Mouse (Mus musculus) embryonic facial prominence, embryonic 14.5 days (tissue): Measurements from ENCODE around the gene Gpr150. TPM values are rescaled to one million over a fixed set of nuclear protein-coding genes. Genes with fewer than 3 reads are reported as not detected.

Source experiments
- ATAC-seq: fragments of 200-750 bp; cut with Nextera tagmentation; 2 replicates; pipeline ENCODE4 v1.8.0; 2017; ENCODE audit warnings: low read depth, moderate number of reproducible peaks, moderate TSS enrichment
- DNase-seq: peaks from one replicate; pipeline ENCODE4 v3.0.0-alpha.2; 2015; ENCODE audit warnings: low spot score
- H3K27ac ChIP-seq: fragments of 300-500 bp; sonication (generic); replicated peaks from 2 replicates; pipeline ENCODE4 v1.5.1; 2014; ENCODE audit warnings: low read depth, mild to moderate bottlenecking, low read length, moderate library complexity
- H3K27me3 ChIP-seq: fragments of 300-500 bp; sonication (generic); replicated peaks from 2 replicates; pipeline ENCODE4 v1.6.1; 2014; ENCODE audit warnings: low read length; ENCODE audit not compliant: control insufficient read depth, insufficient read depth
- H3K36me3 ChIP-seq: fragments of 300-500 bp; sonication (generic); 2 replicates; pipeline ENCODE4 v1.6.1; 2014; ENCODE audit warnings: low read length, mixed read lengths; ENCODE audit not compliant: control insufficient read depth, insufficient read depth
- H3K4me1 ChIP-seq: fragments of 300-500 bp; sonication (generic); 2 replicates; pipeline ENCODE4 v1.6.1; 2014; ENCODE audit warnings: antibody characterized with exemption, low read length; ENCODE audit not compliant: control insufficient read depth, insufficient read depth
- H3K4me2 ChIP-seq: fragments of 300-500 bp; sonication (generic); 2 replicates; pipeline ENCODE4 v1.6.1; 2014; ENCODE audit warnings: low read depth, mild to moderate bottlenecking, low read length, moderate library complexity, mixed read lengths
- H3K4me3 ChIP-seq: fragments of 300-500 bp; sonication (generic); 2 replicates; pipeline ENCODE4 v1.5.1; 2014; ENCODE audit warnings: low read depth, mild to moderate bottlenecking, low read length
- H3K9ac ChIP-seq: fragments of 300-500 bp; sonication (generic); 2 replicates; pipeline ENCODE4 v1.6.1; 2014; ENCODE audit warnings: low read depth, mild to moderate bottlenecking, low read length, moderate library complexity, mixed read lengths
- H3K9me3 ChIP-seq: fragments of 300-500 bp; sonication (generic); 2 replicates; pipeline ENCODE4 v1.6.1; 2016; ENCODE audit warnings: low read length; ENCODE audit not compliant: control insufficient read depth
- WGBS: fragments of 180-500 bp; shearing (Covaris S2); extraction: QIAGEN DNeasy Blood & Tissue Kit; methylation state at CpG from one replicate; pipeline ENCODE4 v1.1.7; 2014; 5-methylcytosine and 5-hydroxymethylcytosine counted together
- polyA plus RNA-seq: library from polyadenylated mRNA; unstranded; fragments of >200 nt; fragmentation: Nextera tagmentation; extraction: Ambion mirVana; gene quantifications from 2 replicates; pipeline ENCODE4 v1.2.1, GENCODE M21; 2014

Gene Gpr150
- polyA plus RNA-seq, 1 experiment from 2014 or later: 0.31 TPM

DNA sequence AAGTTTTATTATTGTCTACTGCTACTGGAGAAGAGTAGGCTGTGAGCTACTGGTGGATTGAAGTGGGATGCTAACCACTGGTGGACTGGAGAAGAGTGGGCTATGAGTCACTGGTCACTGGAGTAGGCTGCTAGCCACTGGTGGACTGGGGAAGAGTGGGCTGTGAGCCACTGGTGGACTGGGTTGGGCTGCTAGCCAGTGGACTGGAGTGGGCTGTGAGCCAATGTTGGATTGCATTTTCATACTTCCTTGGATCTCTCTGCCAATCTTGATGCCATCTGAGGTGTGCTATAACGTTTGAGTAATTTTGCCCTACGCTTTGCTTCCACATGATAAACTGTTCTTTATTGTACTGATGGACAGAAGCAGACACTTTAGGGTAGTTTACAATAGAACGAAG lies 5.3 kb upstream of the Gpr150 start:
- Histone ChIP-seq H3K27me3 (peaks cover 10% of the 10 kb centered on the region), H3K9me3 (no peaks in the 10 kb centered on the region), H3K4me1 (no peaks in the 10 kb centered on the region), H3K4me2 (no peak overlapping the region), H3K9ac (no peak overlapping the region), H3K4me3 (no peak overlapping the region), H3K36me3 (peaks cover 9% of the 10 kb centered on the region; the same call in 1 of the 2 replicates), H3K27ac (no peak overlapping the region)
- ATAC-seq (no peak), DNase-seq (no peak)
- 89% methylated on average over 3 of the region's 3 CpGs for WGBS

DNA sequence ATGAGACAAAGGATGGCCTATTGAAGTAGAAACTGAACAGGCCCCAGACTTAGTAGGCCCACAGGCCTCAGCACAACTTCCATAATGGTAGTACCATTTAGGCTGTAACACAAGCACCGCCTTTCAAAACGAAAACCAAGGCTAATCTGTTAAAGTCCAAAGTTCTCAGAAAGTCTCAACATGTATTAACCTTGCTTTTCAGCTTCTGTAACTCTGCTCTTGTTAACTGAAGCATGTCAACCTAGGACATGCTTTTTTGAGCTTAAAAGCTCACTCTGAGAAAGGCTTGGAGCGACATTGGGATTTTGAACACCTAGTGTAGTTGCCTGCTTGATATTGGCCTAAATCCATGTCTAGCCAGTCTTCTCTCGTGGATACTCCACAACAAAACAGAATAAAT lies 2.8 kb upstream of the Gpr150 start:
- no peak overlapping the region for H3K9ac ChIP-seq
- peaks cover 11% of the 10 kb centered on the region; the same call in 1 of the 2 replicates for H3K4me1 ChIP-seq
- DNase-seq (no peak), ATAC-seq (no peak)
- H3K36me3 ChIP-seq: peaks cover 5% of the 10 kb centered on the region; the same call in 1 of the 2 replicates
- no peaks in the 10 kb centered on the region for H3K9me3 ChIP-seq
- H3K27ac ChIP-seq: no peak overlapping the region
- no peak overlapping the region for H3K4me3 ChIP-seq
- H3K4me2 ChIP-seq: no peak overlapping the region
- H3K27me3 ChIP-seq: peaks cover 36% of the 10 kb centered on the region
- WGBS: 88% methylated on average over 4 of the region's 4 CpGs

DNA sequence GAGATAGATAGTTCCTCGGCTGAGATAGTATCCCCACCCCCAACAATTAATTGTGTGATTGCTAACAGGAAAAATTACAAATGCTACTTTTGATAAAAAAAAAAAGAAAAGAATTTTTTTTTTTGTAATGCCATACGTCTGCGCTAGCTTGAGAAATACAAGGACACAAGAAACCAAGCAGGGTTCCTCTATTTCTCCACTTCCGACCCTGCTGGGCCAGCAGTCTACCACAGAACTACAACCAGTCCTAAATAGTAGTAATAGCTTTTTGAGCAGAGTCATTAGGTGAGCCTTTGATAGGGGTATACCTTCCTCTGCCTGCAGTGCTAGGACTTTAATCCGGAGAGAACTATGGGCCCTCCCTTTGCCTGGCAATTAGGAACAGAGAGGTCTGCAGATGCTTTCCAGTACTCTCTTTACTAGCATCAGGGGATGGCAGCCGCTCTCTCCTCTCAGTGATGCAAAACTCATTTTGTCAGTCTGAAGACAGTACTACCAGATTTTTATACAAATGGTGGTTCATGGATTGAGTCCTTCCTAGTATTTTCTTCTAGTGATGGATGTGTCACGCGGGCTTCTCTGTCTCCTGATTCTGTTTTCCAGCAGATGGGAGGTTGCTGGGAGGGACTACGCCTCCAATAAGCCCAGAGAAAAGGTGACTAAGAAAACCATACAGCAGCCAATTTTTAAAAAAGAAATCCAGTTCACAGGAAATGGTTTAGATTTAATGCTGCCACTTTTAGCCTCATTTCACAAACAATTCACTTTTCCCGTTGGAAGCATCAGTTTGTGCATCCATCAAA lies 672 bp upstream of the Gpr150 start:
- H3K4me3 ChIP-seq: no peak overlapping the region
- peaks cover 50% of the 10 kb centered on the region for H3K27me3 ChIP-seq

DNA sequence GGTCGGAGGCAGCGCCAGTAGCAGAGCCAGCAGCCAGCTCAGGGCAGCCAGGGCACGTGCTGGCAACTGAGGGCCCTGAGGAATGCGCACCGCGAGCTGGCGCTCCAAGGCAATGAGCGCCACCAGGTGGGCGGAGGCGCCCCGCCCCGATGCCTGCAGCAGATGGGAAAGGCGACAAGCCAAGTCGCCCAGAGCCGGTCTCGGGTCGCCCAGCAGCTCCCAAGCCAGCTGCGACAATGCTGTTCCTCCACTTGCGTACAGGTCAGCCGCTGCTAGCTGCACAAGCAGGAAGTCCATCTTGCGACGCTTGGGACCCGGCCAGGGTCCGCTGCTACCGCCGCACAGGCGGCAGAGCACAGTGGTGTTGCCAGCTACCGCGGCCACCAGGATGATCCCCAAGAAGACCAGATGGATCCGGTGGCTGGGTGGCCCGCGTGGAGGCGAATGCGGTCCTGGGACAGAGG lies 503 bp downstream of the Gpr150 start:
- peak overlapping the region; percentile 90 for H3K4me2 ChIP-seq
- no peak overlapping the region for H3K27ac ChIP-seq
- H3K36me3 ChIP-seq: no peaks in the 10 kb centered on the region
- ATAC-seq (peak; percentile 93), DNase-seq (peak; percentile 77)
- peaks cover 11% of the 10 kb centered on the region; the same call in 1 of the 2 replicates for H3K4me1 ChIP-seq
- H3K9me3 ChIP-seq: no peaks in the 10 kb centered on the region
- WGBS: 2% methylated on average over 22 of the region's 34 CpGs
- peak overlapping the region; percentile 48 for H3K4me3 ChIP-seq
- peak overlapping the region; percentile 53; the same call in 1 of the 2 replicates for H3K9ac ChIP-seq
- H3K27me3 ChIP-seq: peaks cover 50% of the 10 kb centered on the region

More for the DNA sequence above, 672 bp upstream of the Gpr150 start:
- Histone ChIP-seq H3K9me3 (no peaks in the 10 kb centered on the region), H3K4me2 (no peak overlapping the region), H3K4me1 (peaks cover 11% of the 10 kb centered on the region; the same call in 1 of the 2 replicates), H3K27ac (no peak overlapping the region), H3K9ac (no peak overlapping the region), H3K36me3 (peaks cover 5% of the 10 kb centered on the region; the same call in 1 of the 2 replicates)
- no peak for DNase-seq
- no peak for ATAC-seq
- WGBS: 61% methylated on average over 10 of the region's 10 CpGs

DNA sequence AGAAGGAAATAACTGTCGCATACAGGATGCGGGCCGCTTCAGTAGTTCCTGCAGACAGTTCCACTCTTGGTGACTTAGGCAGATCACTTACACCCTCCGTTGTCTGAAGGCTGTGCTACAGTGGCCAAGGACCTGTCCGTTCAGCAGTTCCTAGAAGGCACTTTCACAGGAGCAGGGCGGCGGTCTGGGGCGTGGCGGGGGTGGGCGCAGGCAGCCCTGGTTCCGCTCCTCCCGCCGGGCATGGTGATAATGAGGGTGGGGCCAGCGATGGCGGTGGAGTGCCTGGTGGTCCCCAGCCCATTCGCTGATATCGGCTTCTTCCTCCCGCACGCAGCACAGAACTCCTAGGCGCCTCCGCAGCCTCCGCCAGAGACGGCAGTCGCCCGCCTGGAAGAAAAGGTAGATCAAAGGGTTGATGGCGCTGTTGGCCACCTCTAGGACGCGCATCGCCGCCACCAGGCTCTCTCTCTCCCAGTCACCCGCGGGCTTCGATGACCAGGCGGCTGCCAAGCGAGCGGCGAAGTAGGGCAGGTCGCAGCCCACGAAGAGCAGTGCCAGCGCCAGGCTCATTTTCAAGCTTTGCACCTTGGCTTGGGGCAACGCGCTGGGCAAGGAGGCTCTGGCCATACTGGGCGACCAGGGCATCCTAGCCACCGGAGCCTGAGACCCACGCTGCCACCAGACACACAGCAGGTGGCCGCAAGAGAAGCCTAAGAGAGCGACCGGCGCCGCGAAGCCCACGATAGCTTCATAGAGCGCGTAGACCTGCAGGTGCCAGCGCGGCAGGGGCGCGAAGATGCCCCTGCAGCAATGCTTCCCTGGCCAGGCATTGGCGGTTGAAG lies 1.2 kb downstream of the Gpr150 start:
- DNase-seq (peak; percentile 17), ATAC-seq (peak; percentile 39)
- H3K27me3 ChIP-seq: peaks cover 50% of the 10 kb centered on the region
- H3K4me1 ChIP-seq: peaks cover 11% of the 10 kb centered on the region; the same call in 1 of the 2 replicates
- peak overlapping the region; percentile 53; the same call in 1 of the 2 replicates for H3K9ac ChIP-seq
- H3K4me3 ChIP-seq: peak overlapping the region; percentile 48
- no peak overlapping the region for H3K27ac ChIP-seq
- no peaks in the 10 kb centered on the region for H3K9me3 ChIP-seq
- WGBS: 1% methylated on average over 41 of the region's 59 CpGs
- no peaks in the 10 kb centered on the region for H3K36me3 ChIP-seq
- H3K4me2 ChIP-seq: peak overlapping the region; percentile 90

DNA sequence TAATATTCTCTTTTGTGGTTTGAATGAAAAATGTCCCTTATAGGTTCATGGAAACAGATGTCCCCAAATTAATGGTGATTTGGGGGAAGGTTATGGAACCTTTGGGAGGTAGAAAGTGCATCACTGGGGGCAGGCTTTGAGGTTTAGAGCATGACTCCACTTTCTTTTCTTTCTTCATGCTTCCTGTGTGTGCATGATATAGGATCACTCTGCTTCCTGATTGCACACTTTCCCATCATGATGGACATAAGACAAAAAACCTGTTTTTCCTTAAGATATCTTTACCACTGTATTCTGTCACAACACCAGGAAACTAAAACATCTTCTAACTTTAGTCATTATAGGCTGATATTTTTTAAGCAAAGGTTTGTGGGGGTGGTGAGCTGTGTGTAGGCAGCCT lies 11.8 kb downstream of the Gpr150 start:
- Histone ChIP-seq H3K27me3 (no peaks in the 10 kb centered on the region), H3K9ac (no peak overlapping the region), H3K36me3 (no peaks in the 10 kb centered on the region), H3K4me1 (no peaks in the 10 kb centered on the region), H3K9me3 (peaks cover 4% of the 10 kb centered on the region; the same call in 1 of the 2 replicates), H3K4me3 (no peak overlapping the region), H3K4me2 (no peak overlapping the region), H3K27ac (no peak overlapping the region)
- ATAC-seq (no peak), DNase-seq (no peak)

DNA sequence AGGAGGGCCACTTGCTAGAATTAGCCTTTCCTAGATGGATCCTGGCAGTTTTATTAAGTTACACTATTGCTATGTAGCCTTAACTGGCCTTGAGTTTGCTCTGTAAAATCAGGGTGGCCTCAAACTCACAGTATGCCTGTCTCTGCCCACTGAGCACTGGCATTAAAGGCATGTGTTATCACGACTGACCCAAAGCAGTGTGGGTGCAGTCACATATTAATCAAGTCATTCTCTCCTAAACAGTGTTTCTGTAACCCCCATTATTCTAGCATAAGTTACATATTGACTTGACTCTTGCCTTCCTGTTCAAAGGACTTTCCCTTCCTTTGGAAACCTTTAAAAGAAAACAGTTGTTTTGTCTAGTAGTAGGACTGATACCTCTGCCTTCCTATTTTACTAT lies 14.3 kb downstream of the Gpr150 start:
- 50% methylated on average over 1 of the region's 1 CpGs for WGBS
- Histone ChIP-seq H3K27ac (no peak overlapping the region), H3K4me1 (no peaks in the 10 kb centered on the region), H3K4me3 (no peak overlapping the region), H3K27me3 (no peaks in the 10 kb centered on the region), H3K9me3 (peaks cover 5% of the 10 kb centered on the region; the same call in 1 of the 2 replicates), H3K4me2 (no peak overlapping the region), H3K36me3 (no peaks in the 10 kb centered on the region), H3K9ac (no peak overlapping the region)
- ATAC-seq (no peak), DNase-seq (no peak)

DNA sequence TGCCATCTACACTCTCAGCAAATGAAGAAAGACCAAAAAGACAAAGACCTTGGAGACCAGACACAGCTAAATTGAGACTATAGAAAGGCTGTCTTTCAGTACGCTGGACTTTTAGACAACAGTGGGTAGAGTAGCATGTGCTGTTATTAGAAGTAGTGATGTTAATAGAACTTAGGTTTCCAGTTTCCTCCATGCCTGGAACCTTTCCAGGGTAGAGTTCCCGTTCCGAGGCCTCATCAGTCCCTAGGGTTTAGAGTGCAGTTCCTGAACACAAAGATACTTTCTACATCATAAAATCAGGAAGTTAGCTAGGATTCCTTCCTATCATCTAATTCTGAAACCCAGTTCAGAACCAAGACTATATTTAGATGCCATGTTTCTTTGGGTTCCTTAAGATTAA lies 32.2 kb downstream of the Gpr150 start:
- H3K4me2 ChIP-seq: no peak overlapping the region
- H3K27ac ChIP-seq: no peak overlapping the region
- H3K4me1 ChIP-seq: no peaks in the 10 kb centered on the region
- H3K4me3 ChIP-seq: no peak overlapping the region
- 55% methylated on average over 3 of the region's 3 CpGs for WGBS
- DNase-seq: no peak
- H3K9me3 ChIP-seq: no peaks in the 10 kb centered on the region
- H3K9ac ChIP-seq: no peak overlapping the region
- no peaks in the 10 kb centered on the region for H3K27me3 ChIP-seq
- ATAC-seq: no peak
- no peaks in the 10 kb centered on the region for H3K36me3 ChIP-seq
